Mouse (Mus musculus): ENCODE data around the gene Tmx1. TPM values are rescaled to one million over a fixed set of nuclear protein-coding genes. Genes with fewer than 3 reads are reported as not detected.

Tmx1 gene
- polyA plus RNA-seq (2014; fragmentation: Nextera tagmentation; extraction: Ambion mirVana) = 108 and 117 TPM in 2 replicates

DNA sequence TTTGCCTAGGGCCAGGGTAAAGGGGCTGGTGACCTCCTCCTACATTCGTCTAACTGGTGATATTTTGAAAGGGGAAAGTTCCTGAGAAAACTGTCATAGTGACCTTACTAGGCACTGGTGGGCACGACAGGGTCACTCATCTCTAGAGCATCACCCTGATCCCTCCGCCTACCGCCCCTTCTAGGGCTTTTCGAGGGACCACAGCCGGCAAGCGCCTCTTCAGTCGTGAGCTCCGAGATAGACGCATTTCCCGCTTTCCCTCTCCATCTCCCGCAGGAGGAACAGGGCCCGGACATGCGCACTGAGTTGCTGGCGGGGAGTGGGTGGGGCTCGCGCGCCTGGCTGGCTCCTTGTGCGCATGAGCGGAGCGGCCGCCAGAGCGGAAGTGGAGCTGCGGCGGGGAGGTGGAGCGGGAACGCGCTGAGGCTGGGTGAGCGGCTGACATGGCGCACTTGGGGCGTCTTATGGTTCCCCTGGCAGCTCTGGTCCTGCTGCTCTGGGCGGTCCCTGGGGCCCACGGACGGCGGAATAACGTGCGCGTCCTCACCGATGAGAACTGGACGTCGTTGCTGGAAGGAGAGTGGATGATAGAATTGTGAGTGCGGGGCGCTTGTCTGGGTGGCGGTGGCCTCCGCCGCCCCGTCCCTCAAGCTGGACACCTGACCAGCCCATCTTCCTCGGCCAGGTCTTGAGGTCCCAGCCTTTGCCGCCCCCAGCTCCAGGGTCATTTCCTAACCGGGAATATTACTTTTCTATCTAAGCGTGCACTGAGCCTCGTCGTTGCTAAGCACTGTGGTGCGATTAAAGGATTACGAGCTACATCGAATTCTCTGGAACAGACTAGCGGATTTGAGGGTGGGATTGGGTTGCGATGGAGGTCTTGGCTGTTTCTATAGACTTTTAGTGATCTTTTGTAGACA is at the start of gene Tmx1:
Tmx1 (plus strand) TSS at position 370 of the 920 bp plus-strand sequence.
- Histone ChIP-seq H3K4me3 (replicated peaks; ENCODE audit: low read length) (peak within 1 kb of the TSS; percentile 89), H3K4me2 (replicated peaks) (peak within 1 kb of the TSS; percentile 71), H3K27ac (peak within 1 kb of the TSS; percentile 85), H3K4me1 (replicated peaks; ENCODE audit: control insufficient read depth, insufficient read depth, low read length) (peaks cover 12% of the 10 kb centered on the region), H3K9ac (peak within 1 kb of the TSS; percentile 86), H3K9me3 (ENCODE audit: control insufficient read depth, low read length) (no peaks in the 10 kb centered on the region), H3K27me3 (ENCODE audit: control insufficient read depth, insufficient read depth, low read length) (no peaks in the 10 kb centered on the region), H3K36me3 (replicated peaks; ENCODE audit: control insufficient read depth, insufficient read depth) (peaks cover 15% of the 10 kb centered on the region)
- peak; percentile 96 for DNase-seq (ENCODE audit: low spot score)
- peak; percentile 97 for ATAC-seq (ENCODE audit: low FRiP score)
- under 1% methylated on average over 58 of the region's 58 CpGs for WGBS

DNA sequence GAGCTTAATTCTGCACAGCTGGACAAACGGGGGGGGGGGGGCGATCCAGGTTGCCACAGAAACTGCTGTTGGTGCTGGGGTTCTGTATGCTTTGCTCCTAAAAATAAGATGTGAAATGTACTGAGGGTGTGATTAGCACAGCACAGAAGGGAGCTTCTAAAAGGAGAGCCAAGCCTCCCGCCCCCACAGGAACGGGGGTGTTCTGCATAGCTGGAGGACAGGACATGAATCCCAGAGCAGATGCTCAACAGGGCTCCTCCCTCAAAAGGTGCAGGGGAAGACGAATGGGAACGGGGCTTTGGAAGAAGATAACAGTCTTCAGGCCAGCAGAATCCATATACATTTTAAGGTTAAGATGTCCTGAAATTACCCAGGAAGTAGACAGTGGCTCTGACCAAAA is 48.6 kb upstream of the Tmx1 start:
- Histone ChIP-seq H3K4me1 (replicated peaks; ENCODE audit: control insufficient read depth, insufficient read depth, low read length) (no peaks in the 10 kb centered on the region), H3K9ac (no peak overlapping the region), H3K27ac (no peak overlapping the region), H3K4me2 (replicated peaks) (no peak overlapping the region), H3K36me3 (replicated peaks; ENCODE audit: control insufficient read depth, insufficient read depth) (no peaks in the 10 kb centered on the region), H3K27me3 (ENCODE audit: control insufficient read depth, insufficient read depth, low read length) (no peaks in the 10 kb centered on the region), H3K4me3 (replicated peaks; ENCODE audit: low read length) (no peak overlapping the region), H3K9me3 (ENCODE audit: control insufficient read depth, low read length) (no peaks in the 10 kb centered on the region)
- ATAC-seq (ENCODE audit: low FRiP score) (no peak), DNase-seq (ENCODE audit: low spot score) (no peak)
- 71% methylated on average over 6 of the region's 6 CpGs for WGBS

DNA sequence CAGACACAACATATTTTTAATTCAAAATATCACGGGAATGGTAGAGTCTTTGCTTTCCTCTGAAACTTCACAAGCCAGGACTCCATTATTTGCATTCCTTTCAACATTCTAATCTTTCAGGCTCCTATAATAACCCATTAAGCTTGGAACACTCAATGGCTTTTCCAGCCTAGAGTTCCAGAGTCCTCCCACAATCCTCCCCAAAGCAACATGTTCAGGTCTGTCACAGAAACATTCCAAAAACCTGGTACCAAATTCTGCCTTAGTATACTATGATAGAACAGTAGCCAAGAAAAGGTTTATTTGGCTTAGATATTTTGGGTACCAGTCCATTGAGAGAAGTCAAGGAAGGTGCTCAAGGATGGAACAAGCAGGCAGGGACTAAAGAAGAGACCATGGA is 44.5 kb upstream of the Tmx1 start:
- H3K27ac ChIP-seq = no peak overlapping the region
- H3K4me3 ChIP-seq (replicated peaks; ENCODE audit: low read length) = no peak overlapping the region
- DNase-seq (ENCODE audit: low spot score) (no peak), ATAC-seq (ENCODE audit: low FRiP score) (no peak)
- H3K27me3 ChIP-seq (ENCODE audit: control insufficient read depth, insufficient read depth, low read length) = no peaks in the 10 kb centered on the region
- no peaks in the 10 kb centered on the region for H3K36me3 ChIP-seq (replicated peaks; ENCODE audit: control insufficient read depth, insufficient read depth)
- H3K9ac ChIP-seq = no peak overlapping the region
- whole genome bisulfite sequencing = 79% methylated on average over 1 of the region's 1 CpGs
- no peaks in the 10 kb centered on the region for H3K9me3 ChIP-seq (ENCODE audit: control insufficient read depth, low read length)
- no peak overlapping the region for H3K4me2 ChIP-seq (replicated peaks)
- no peaks in the 10 kb centered on the region for H3K4me1 ChIP-seq (replicated peaks; ENCODE audit: control insufficient read depth, insufficient read depth, low read length)

DNA sequence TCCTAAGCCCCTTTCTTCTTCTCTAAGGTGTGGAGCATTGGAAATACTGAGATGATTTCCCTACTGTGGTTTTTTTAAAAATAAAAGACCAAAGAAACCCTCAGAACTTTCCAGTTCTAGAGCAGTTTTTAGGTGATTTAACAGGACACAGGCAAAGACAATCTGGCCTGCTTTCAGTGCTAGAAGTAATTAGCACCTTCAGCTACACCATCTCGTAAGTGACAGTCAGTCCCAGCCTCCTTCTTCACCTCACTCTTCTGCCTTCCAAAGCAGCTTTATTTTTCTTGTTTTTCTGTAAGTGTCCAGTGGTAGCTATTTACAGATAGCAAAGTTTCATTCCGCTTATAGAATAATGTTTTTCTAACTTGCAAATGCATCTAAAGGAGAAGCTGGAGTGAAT is 43.3 kb upstream of the Tmx1 start:
- Histone ChIP-seq H3K9me3 (ENCODE audit: control insufficient read depth, low read length) (no peaks in the 10 kb centered on the region), H3K27ac (no peak overlapping the region), H3K4me2 (replicated peaks) (no peak overlapping the region), H3K4me3 (replicated peaks; ENCODE audit: low read length) (no peak overlapping the region), H3K4me1 (replicated peaks; ENCODE audit: control insufficient read depth, insufficient read depth, low read length) (no peaks in the 10 kb centered on the region), H3K9ac (no peak overlapping the region), H3K36me3 (replicated peaks; ENCODE audit: control insufficient read depth, insufficient read depth) (no peaks in the 10 kb centered on the region), H3K27me3 (ENCODE audit: control insufficient read depth, insufficient read depth, low read length) (no peaks in the 10 kb centered on the region)
- ATAC-seq (ENCODE audit: low FRiP score) (no peak), DNase-seq (ENCODE audit: low spot score) (no peak)
- 85% methylated on average over 2 of the region's 2 CpGs for WGBS

DNA sequence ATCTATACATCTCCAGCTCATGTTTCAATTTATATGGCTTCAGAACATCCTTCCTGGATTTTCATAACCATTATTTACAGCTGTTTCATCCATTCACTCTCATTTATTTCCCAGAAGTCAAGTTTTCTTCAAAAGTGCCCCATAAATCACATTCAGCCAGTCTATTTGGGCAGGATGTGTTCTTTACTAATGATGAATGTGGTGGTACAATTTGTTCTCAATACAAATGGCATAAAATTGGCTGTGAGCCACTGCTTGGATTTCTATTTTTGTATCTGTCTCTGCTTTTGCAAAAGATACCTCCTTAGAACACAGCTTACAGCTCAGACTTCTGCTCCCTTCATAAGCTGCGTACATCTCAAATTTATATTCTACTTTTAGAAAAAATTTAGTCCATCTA is 32.7 kb upstream of the Tmx1 start:
- no peaks in the 10 kb centered on the region for H3K9me3 ChIP-seq (ENCODE audit: control insufficient read depth, low read length)
- H3K9ac ChIP-seq = no peak overlapping the region
- peaks cover 8% of the 10 kb centered on the region; the same call in 1 of the 2 replicates for H3K4me1 ChIP-seq (replicated peaks; ENCODE audit: control insufficient read depth, insufficient read depth, low read length)
- no peaks in the 10 kb centered on the region for H3K36me3 ChIP-seq (replicated peaks; ENCODE audit: control insufficient read depth, insufficient read depth)
- no peak overlapping the region for H3K27ac ChIP-seq
- peak; percentile 36 for DNase-seq (ENCODE audit: low spot score)
- H3K4me2 ChIP-seq (replicated peaks) = no peak overlapping the region
- 91% methylated on average over 1 of the region's 1 CpGs for whole genome bisulfite sequencing
- H3K4me3 ChIP-seq (replicated peaks; ENCODE audit: low read length) = no peak overlapping the region
- no peak for ATAC-seq (ENCODE audit: low FRiP score)
- H3K27me3 ChIP-seq (ENCODE audit: control insufficient read depth, insufficient read depth, low read length) = no peaks in the 10 kb centered on the region

DNA sequence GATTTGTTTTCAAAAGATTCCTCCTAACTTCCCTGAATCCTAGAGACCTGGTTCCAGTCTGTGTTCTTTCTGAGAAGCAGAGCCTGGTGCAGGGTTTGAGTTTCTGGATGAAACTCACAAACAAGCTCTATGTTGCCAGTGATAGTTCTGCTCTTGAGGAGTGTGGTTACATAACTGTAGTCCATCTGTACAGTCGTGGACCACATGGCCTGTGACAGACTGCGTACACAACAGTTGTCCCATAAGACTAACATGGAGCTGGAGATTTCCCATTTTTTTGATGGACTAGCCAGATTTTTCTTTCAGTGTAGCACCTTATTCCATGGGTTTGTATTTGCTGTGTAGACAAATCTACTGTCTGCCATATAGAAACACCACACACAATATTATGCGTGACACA is 31.9 kb upstream of the Tmx1 start:
- Histone ChIP-seq H3K4me2 (replicated peaks) (no peak overlapping the region), H3K27ac (no peak overlapping the region), H3K4me3 (replicated peaks; ENCODE audit: low read length) (no peak overlapping the region), H3K9ac (no peak overlapping the region), H3K9me3 (ENCODE audit: control insufficient read depth, low read length) (no peaks in the 10 kb centered on the region), H3K27me3 (ENCODE audit: control insufficient read depth, insufficient read depth, low read length) (no peaks in the 10 kb centered on the region), H3K36me3 (replicated peaks; ENCODE audit: control insufficient read depth, insufficient read depth) (no peaks in the 10 kb centered on the region), H3K4me1 (replicated peaks; ENCODE audit: control insufficient read depth, insufficient read depth, low read length) (peaks cover 8% of the 10 kb centered on the region; the same call in 1 of the 2 replicates)
- DNase-seq (ENCODE audit: low spot score) = no peak
- WGBS = 91% methylated on average over 3 of the region's 3 CpGs
- ATAC-seq (ENCODE audit: low FRiP score) = no peak

DNA sequence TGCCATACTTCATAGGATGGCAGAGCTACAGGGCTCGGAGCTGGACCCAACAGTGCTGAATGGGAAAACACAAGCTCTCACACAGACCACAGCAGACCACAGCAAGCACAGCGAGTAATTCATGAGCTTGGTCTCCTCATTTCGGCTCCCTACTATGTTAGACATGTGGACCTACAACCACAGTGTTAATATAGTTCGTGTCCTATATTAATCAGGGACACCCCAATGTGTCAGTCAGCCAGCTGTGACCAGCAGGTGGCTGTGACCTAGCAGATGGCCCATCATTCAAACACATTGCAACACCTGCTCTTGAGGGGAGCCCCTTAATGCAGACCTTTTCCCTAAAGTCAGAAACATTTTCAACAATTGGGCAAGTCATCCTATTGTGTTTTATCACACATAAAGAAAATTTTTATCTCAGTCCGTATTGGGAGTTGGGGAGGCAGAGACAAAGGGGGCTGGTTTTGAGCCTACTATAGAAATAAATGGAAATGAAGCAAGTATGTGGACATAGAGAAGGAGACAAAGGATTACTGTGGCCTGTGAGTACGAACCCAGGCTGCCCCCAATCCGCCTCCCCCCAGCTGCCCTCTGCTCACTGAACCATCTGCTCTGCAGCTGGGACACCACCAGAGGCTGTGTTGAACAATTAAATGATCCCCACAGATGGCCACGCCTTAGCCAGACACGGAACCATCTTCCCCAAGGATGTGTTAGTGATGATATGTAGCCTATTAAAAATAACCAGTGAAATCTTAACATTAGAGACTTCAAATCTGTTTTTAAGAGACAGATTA is 30.4 kb upstream of the Tmx1 start:
- H3K9ac ChIP-seq = no peak overlapping the region
- H3K27ac ChIP-seq = 0 out of 2 replicates have a peak overlapping the region, but pooled peaks have one; percentile 32
- H3K9me3 ChIP-seq (ENCODE audit: control insufficient read depth, low read length) = no peaks in the 10 kb centered on the region
- H3K4me1 ChIP-seq (replicated peaks; ENCODE audit: control insufficient read depth, insufficient read depth, low read length) = peaks cover 8% of the 10 kb centered on the region; the same call in 1 of the 2 replicates
- no peak overlapping the region for H3K4me2 ChIP-seq (replicated peaks)
- no peak overlapping the region for H3K4me3 ChIP-seq (replicated peaks; ENCODE audit: low read length)
- ATAC-seq (ENCODE audit: low FRiP score) (0 out of 2 replicates have a peak, but pooled peaks have one; percentile 43), DNase-seq (ENCODE audit: low spot score) (peak; percentile 35)
- no peaks in the 10 kb centered on the region for H3K36me3 ChIP-seq (replicated peaks; ENCODE audit: control insufficient read depth, insufficient read depth)
- 24% methylated on average over 9 of the region's 9 CpGs for WGBS
- H3K27me3 ChIP-seq (ENCODE audit: control insufficient read depth, insufficient read depth, low read length) = no peaks in the 10 kb centered on the region

DNA sequence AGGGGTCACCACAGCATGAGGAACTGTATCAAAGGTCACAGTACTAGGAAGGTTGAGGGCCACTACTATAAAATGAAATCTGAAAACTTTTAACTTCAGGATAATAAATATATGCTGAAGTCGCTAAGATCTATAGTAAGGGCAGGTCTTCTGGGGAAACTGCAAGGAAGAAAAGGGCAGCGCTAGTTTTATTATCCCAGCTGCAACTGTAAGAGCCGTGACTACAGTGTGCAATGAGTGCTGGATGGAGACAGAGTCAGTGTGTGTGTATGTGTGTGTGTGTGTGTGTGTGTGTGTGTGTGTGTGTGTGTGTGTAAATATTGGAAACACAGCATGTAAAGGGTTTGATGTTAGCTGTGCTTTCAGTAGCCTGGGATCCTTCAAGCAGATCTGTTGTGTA is 25.0 kb upstream of the Tmx1 start:
- H3K4me1 ChIP-seq (replicated peaks; ENCODE audit: control insufficient read depth, insufficient read depth, low read length) = 0 out of 2 replicates have a peak, but pooled peaks cover 5% of the 10 kb centered on the region
- no peaks in the 10 kb centered on the region for H3K27me3 ChIP-seq (ENCODE audit: control insufficient read depth, insufficient read depth, low read length)
- no peak overlapping the region for H3K4me2 ChIP-seq (replicated peaks)
- DNase-seq (ENCODE audit: low spot score) = no peak
- no peak overlapping the region for H3K4me3 ChIP-seq (replicated peaks; ENCODE audit: low read length)
- no peaks in the 10 kb centered on the region for H3K9me3 ChIP-seq (ENCODE audit: control insufficient read depth, low read length)
- ATAC-seq (ENCODE audit: low FRiP score) = no peak
- no peak overlapping the region for H3K27ac ChIP-seq
- H3K9ac ChIP-seq = no peak overlapping the region
- no peaks in the 10 kb centered on the region for H3K36me3 ChIP-seq (replicated peaks; ENCODE audit: control insufficient read depth, insufficient read depth)
- 60% methylated on average over 3 of the region's 3 CpGs for WGBS

DNA sequence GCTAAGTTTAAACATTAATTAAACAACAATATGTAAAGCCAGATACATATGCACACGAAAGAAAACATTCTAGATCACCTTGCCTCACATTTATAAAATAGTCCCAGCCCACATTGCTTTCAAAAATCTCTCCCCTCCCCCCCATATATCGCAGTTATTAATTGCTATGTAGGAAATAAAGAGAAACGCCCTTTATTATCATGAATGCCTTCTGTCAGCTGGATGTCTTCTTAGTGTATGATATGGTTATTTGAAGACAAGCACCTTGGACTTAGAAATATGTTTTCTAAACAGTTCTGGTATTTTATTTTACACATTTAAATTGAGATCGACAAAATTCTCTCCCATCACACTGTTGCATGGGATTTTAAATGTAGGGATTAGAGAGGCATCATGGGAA is 23.3 kb upstream of the Tmx1 start:
- Histone ChIP-seq H3K27ac (no peak overlapping the region), H3K4me1 (replicated peaks; ENCODE audit: control insufficient read depth, insufficient read depth, low read length) (0 out of 2 replicates have a peak, but pooled peaks cover 5% of the 10 kb centered on the region), H3K4me2 (replicated peaks) (no peak overlapping the region), H3K9ac (no peak overlapping the region), H3K27me3 (ENCODE audit: control insufficient read depth, insufficient read depth, low read length) (no peaks in the 10 kb centered on the region), H3K9me3 (ENCODE audit: control insufficient read depth, low read length) (no peaks in the 10 kb centered on the region), H3K4me3 (replicated peaks; ENCODE audit: low read length) (no peak overlapping the region), H3K36me3 (replicated peaks; ENCODE audit: control insufficient read depth, insufficient read depth) (no peaks in the 10 kb centered on the region)
- DNase-seq (ENCODE audit: low spot score) (no peak), ATAC-seq (ENCODE audit: low FRiP score) (no peak)
- 85% methylated on average over 4 of the region's 4 CpGs for whole genome bisulfite sequencing

All from hindbrain, embryonic 14.5 days (tissue).